Mouse (Mus musculus) CD4-positive, CD25-positive, alpha-beta regulatory T cell, adult 9 weeks (primary cell): ENCODE data around the gene Slc31a2. TPM values are rescaled to one million over a fixed set of nuclear protein-coding genes. Genes with fewer than 3 reads are reported as not detected.

Source experiments
- polyA plus RNA-seq: library from polyadenylated mRNA; unstranded; fragments of 100-300 nt; shearing (Covaris generic); gene quantifications from one replicate; pipeline ENCODE4 v1.2.1, GENCODE M21; 2017

Slc31a2 gene
- polyA plus RNA-seq = 21.7 TPM

DNA sequence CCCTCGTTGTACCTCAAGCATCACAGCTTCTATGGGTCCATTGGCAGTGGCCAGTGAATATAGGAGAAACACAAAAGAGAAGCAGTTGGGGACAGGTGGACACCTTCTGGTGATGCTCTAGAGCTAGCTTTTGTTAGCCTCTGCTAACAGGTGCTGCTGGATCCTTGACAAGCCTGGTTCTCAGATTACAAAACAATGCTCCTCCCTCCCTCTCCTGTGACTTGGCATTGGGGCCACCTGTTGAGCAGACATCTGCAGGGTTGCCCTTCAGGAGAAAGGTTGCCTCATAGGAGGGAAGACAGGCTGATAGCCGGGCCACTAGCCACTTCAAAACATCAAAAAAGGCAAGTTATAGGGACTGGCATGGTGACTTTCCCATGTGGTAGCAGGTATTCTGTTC lies at the start of gene Slc31a2:
TSS of gene Slc31a2 (plus strand) at position 287 of the 400 bp plus-strand sequence.

GRCm38 (mm10) chr4:62230769-62231168 lies 31.6 kb upstream of the Slc31a2 start, which contains the start of gene Zfp37:
Zfp37 (minus strand) TSS chr4:62231047.

Other genes starting within 250 kb of the Slc31a2 start
- gene Mup20, start 208.4 kb upstream of the Slc31a2 start, polyA plus RNA-seq = not detected
- gene Mup3, start 175.2 kb upstream of the Slc31a2 start, polyA plus RNA-seq = not detected
- not detected for gene Mup21, start 111.7 kb upstream of the Slc31a2 start, polyA plus RNA-seq
- gene Zfp37, start 31.5 kb upstream of the Slc31a2 start, polyA plus RNA-seq = 0.10 TPM
- gene Fkbp15, start 98.0 kb downstream of the Slc31a2 start, polyA plus RNA-seq = 73.0 TPM
- gene Slc31a1, start 98.2 kb downstream of the Slc31a2 start, polyA plus RNA-seq = 10.4 TPM
- 115 TPM for gene Cdc26, start 146.1 kb downstream of the Slc31a2 start, polyA plus RNA-seq
- 29.7 TPM for gene Prpf4, start 146.2 kb downstream of the Slc31a2 start, polyA plus RNA-seq
- gene Rnf183, start 172.7 kb downstream of the Slc31a2 start, polyA plus RNA-seq = not detected
- gene Wdr31, start 208.3 kb downstream of the Slc31a2 start, polyA plus RNA-seq = 0.60 TPM
- 1.5 TPM for gene Bspry, start 217.5 kb downstream of the Slc31a2 start, polyA plus RNA-seq
- gene Hdhd3, start 240.9 kb downstream of the Slc31a2 start, polyA plus RNA-seq = 0.99 TPM